Mouse (Mus musculus): ENCODE measurements around the gene Insm2.

Insm2 gene

DNA sequence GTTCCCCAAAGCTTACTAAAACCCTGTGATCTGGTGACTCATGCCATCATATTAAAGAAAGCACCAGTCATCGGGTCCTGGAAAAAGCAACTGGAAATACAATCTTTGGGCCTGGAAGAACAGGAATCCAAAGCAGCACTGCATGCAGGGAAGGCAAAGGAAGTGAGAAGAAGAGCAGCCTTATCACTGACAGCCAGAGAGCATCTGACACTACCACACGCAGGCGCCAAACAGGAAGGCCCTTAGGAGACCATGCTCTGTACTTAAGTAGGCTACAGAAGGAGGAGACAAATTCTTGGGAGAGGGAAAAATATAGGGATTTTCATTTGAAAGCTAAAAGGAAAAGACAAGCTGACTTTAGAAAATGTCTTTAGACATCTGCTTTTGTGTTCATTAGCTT is 5.2 kb downstream of the Insm2 start:
- no peak for DNase-seq (ENCODE audit: low spot score in 2 of 2)

DNA sequence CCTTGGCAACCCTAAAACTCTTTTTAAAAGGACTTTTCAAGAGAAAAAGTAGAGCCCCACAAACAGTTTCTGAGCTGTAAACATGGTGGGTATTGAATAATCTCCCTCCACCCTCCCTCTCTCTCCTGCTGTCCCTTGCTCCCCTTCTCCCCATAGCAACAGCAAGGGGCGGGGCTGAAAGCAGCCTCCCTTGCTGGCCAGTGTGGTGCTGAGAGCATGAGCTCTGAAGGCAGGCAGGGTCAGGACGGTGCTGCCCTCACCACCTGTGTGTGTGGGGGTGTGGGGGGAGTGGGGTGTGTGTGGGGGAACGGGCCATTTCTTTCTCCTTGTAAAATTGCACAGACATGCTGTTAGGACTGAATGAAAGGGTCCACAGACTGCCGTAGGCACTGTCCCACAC is 8.7 kb downstream of the Insm2 start:
- DNase-seq (ENCODE audit: low spot score in 2 of 2): no peak

GRCm38 (mm10) chr12:55610812-55611211 is 11.6 kb downstream of the Insm2 start:
- DNase-seq (ENCODE audit: low spot score in 2 of 2): no peak

DNA sequence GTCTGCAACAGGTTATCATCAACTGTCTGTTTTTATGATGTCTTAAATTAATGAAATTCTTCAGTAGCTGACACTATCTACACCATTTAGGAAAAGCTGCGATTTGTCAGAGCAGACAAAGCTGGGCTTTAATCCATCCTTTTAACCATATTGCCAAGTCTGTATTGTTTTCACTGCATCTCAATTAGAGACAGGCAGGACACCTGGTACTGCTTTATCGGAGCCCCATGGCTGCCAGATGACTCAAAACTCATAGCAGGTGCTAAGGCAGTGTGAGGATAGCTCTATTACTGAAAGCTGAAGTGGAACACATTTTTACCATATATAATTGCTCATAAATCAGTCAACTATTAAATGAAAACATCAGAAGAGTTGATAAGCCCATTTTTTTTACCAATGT is 21.1 kb downstream of the Insm2 start:
- no peak for DNase-seq (ENCODE audit: low spot score in 2 of 2)

GRCm38 (mm10) chr12:55622615-55623245 is 23.5 kb downstream of the Insm2 start:
- DNase-seq (ENCODE audit: low spot score in 2 of 2): no peak

- DNase-seq (ENCODE audit: low spot score in 2 of 2): no peak
Measured at GRCm38 (mm10) chr12:55623254-55623653, 24.0 kb downstream of the Insm2 start.

DNA sequence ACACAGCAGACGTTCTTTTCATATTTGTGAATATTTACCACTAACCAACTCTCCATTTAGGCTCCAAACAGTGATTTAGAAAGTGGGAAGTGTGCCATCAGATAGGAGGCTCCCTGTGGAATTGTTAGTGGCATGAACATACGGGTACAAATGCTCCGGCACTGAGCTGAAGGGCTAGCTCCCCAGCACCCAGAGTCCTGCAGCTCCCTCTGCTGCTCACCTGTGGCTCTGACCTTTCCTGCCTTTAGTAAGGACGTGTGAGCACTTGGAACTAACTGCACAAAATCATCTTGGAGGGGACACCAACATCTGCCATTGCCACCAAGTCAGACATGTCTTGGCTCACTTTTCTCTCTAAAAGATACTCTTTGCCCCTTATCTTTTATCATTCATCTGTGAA is 27.5 kb downstream of the Insm2 start:
- DNase-seq (ENCODE audit: low spot score in 2 of 2): no peak

DNA sequence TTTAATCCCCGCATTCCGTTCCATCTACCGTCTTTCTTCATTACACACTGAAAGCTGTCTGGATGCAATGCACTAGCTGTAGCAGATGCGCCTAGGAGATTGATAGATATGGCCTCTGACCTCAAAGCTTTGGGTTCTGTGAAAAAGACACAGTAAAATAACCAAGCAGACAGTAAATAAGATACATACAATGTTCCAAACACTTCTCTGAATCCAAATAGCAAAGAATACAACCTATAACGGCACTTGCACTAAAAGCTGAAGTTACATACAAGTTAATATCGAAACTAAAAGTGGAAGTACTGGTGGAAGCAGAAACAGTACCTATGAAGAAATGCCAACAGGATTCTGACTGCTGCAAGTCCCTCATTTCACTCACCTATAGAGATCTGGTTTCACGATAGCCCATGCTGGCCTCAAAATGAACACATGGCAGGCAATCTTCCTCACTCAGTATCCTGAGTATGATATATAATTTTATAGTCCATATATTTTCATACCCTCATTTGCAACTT is 48.8 kb downstream of the Insm2 start:
- DNase-seq (ENCODE audit: low spot score in 2 of 2): no peak

Measured in spleen, postnatal 14 days (tissue).